Mouse (Mus musculus) embryonic facial prominence, embryonic 12.5 days (tissue): ENCODE results near the gene Cnbd2. TPM values are rescaled to one million over a fixed set of nuclear protein-coding genes. Genes with fewer than 3 reads are reported as not detected.

ENCODE experiments used
- ATAC-seq: fragments of 200-750 bp; cut with Nextera tagmentation; 2 replicates; pipeline ENCODE4 v1.8.0; 2017; ENCODE audit not compliant: insufficient number of reproducible peaks, insufficient read depth, low FRiP score, low TSS enrichment
- H3K27ac ChIP-seq: fragments of 300-500 bp; sonication (generic); 2 replicates; pipeline ENCODE4 v1.5.1; 2016; ENCODE audit warnings: mild to moderate bottlenecking
- H3K27me3 ChIP-seq: fragments of 300-500 bp; sonication (generic); 2 replicates; pipeline ENCODE4 v1.6.1; 2016; ENCODE audit warnings: mild to moderate bottlenecking, moderate library complexity
- H3K36me3 ChIP-seq: fragments of 300-500 bp; sonication (generic); 2 replicates; pipeline ENCODE4 v1.6.1; 2016; ENCODE audit warnings: mild to moderate bottlenecking
- H3K4me1 ChIP-seq: fragments of 300-500 bp; sonication (generic); 2 replicates; pipeline ENCODE4 v1.6.1; 2016
- H3K4me2 ChIP-seq: fragments of 300-500 bp; sonication (generic); replicated peaks from 2 replicates; pipeline ENCODE4 v1.6.1; 2016; ENCODE audit warnings: mild to moderate bottlenecking, moderate library complexity
- H3K4me3 ChIP-seq: fragments of 300-500 bp; sonication (generic); 2 replicates; pipeline ENCODE4 v1.5.1; 2016; ENCODE audit warnings: mild to moderate bottlenecking
- H3K9ac ChIP-seq: fragments of 300-500 bp; sonication (generic); 2 replicates; pipeline ENCODE4 v1.6.1; 2016; ENCODE audit warnings: mild to moderate bottlenecking, moderate library complexity
- H3K9me3 ChIP-seq: fragments of 300-500 bp; sonication (generic); 2 replicates; pipeline ENCODE4 v1.6.1; 2016; ENCODE audit warnings: mild to moderate bottlenecking, moderate library complexity
- WGBS: fragments of 180-500 bp; shearing (Covaris S2); methylation state at CpG from one replicate; pipeline ENCODE4 v1.1.7; 2016; 5-methylcytosine and 5-hydroxymethylcytosine counted together
- polyA plus RNA-seq: library from polyadenylated mRNA; unstranded; fragments of >200 nt; fragmentation: Nextera tagmentation; extraction: Ambion mirVana; gene quantifications from 2 replicates; pipeline ENCODE4 v1.2.1, GENCODE M21; 2016

Gene Cnbd2
- polyA plus RNA-seq, 1 experiment from 2014 or later = 5.1 TPM

DNA sequence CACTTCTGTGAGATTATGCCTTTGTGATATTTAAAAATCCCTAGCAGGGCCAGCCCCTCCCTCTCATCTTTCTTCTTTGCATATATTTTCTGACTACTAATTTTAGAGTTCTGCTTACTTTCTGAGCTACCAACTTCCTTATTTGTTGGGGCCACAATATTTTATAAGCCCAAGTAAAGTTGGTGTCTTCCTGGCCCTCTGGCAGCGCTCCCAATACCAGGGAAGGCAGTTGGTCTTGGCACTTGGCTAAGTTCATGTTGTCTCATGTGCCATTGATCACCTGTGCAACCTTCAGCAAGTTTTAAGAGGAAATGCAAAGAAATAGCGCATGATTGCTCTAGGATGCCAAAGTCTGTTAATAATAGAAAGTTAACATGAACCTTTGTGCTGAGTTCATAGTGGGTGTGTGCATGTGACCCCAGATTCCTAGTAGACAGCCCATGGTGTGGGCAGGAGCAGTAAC lies 16.5 kb upstream of the Cnbd2 start:
- Histone ChIP-seq H3K36me3 (peaks cover 71% of the 10 kb centered on the region), H3K4me1 (no peaks in the 10 kb centered on the region; the same call in 1 of the 2 replicates), H3K27ac (no peak overlapping the region), H3K4me3 (no peak overlapping the region), H3K9me3 (no peaks in the 10 kb centered on the region), H3K27me3 (no peaks in the 10 kb centered on the region), H3K4me2 (no peak overlapping the region), H3K9ac (no peak overlapping the region)
- ATAC-seq = no peak
- WGBS = 95% methylated on average over 2 of the region's 2 CpGs

DNA sequence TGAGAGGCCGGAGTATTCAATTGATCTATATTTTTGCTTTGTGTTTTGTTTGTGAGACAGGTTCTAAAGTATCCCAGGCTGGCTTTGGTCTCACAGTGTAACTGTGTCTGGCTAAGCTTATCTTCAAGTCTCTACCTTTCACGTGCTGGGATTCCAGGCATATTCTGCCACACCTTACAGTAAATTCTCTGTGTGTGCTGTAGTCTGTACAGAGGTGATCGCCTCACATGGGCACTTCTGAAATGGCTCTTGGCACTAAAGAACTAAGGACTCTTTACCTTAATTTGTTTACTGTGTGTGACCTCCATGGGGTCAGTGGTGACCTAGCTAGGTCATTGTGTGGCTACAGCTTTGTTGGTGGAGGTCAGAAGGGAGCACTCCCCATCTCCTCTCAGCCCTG lies 15.9 kb upstream of the Cnbd2 start:
- Histone ChIP-seq H3K9me3 (no peaks in the 10 kb centered on the region), H3K4me3 (no peak overlapping the region), H3K4me2 (no peak overlapping the region), H3K9ac (no peak overlapping the region), H3K36me3 (peaks cover 71% of the 10 kb centered on the region), H3K27ac (no peak overlapping the region), H3K4me1 (no peaks in the 10 kb centered on the region; the same call in 1 of the 2 replicates), H3K27me3 (no peaks in the 10 kb centered on the region)
- 90% methylated on average over 3 of the region's 3 CpGs for WGBS
- no peak for ATAC-seq

- H3K27me3 ChIP-seq = no peaks in the 10 kb centered on the region
- H3K36me3 ChIP-seq = peaks cover 79% of the 10 kb centered on the region
- no peaks in the 10 kb centered on the region; the same call in 1 of the 2 replicates for H3K4me1 ChIP-seq
- 0 out of 2 replicates have a peak overlapping the region, but pooled peaks have one; percentile 19 for H3K9ac ChIP-seq
- no peak overlapping the region for H3K4me2 ChIP-seq
- H3K4me3 ChIP-seq = no peak overlapping the region
- no peak overlapping the region for H3K27ac ChIP-seq
- 76% methylated on average over 3 of the region's 3 CpGs for WGBS
- H3K9me3 ChIP-seq = no peaks in the 10 kb centered on the region
- peak; percentile 73; the same call in 1 of the 2 replicates for ATAC-seq
These were observed 14.4 kb upstream of the Cnbd2 start for GRCm38 (mm10) chr2:156297653-156298052.

- Histone ChIP-seq H3K4me3 (no peak overlapping the region), H3K27ac (no peak overlapping the region), H3K4me2 (no peak overlapping the region), H3K9me3 (no peaks in the 10 kb centered on the region), H3K9ac (no peak overlapping the region), H3K36me3 (peaks cover 77% of the 10 kb centered on the region), H3K4me1 (no peaks in the 10 kb centered on the region; the same call in 1 of the 2 replicates), H3K27me3 (no peaks in the 10 kb centered on the region)
- ATAC-seq = no peak
- 90% methylated on average over 7 of the region's 7 CpGs for WGBS
These were observed 13.6 kb upstream of the Cnbd2 start for GRCm38 (mm10) chr2:156298458-156298857.

- Histone ChIP-seq H3K9ac (no peak overlapping the region), H3K9me3 (no peaks in the 10 kb centered on the region), H3K36me3 (peaks cover 66% of the 10 kb centered on the region), H3K27me3 (no peaks in the 10 kb centered on the region), H3K4me2 (no peak overlapping the region), H3K27ac (no peak overlapping the region), H3K4me3 (no peak overlapping the region), H3K4me1 (no peaks in the 10 kb centered on the region; the same call in 1 of the 2 replicates)
- no peak for ATAC-seq
- WGBS = 90% methylated on average over 4 of the region's 4 CpGs
These were observed 10.0 kb upstream of the Cnbd2 start for GRCm38 (mm10) chr2:156302063-156302462.

GRCm38 (mm10) chr2:156304351-156304750 lies 7.7 kb upstream of the Cnbd2 start:
- Histone ChIP-seq H3K9ac (no peak overlapping the region), H3K9me3 (no peaks in the 10 kb centered on the region), H3K4me2 (no peak overlapping the region), H3K36me3 (peaks cover 55% of the 10 kb centered on the region), H3K27ac (no peak overlapping the region), H3K4me3 (no peak overlapping the region), H3K27me3 (no peaks in the 10 kb centered on the region), H3K4me1 (no peaks in the 10 kb centered on the region)
- ATAC-seq = no peak
- 92% methylated on average over 4 of the region's 4 CpGs for WGBS

DNA sequence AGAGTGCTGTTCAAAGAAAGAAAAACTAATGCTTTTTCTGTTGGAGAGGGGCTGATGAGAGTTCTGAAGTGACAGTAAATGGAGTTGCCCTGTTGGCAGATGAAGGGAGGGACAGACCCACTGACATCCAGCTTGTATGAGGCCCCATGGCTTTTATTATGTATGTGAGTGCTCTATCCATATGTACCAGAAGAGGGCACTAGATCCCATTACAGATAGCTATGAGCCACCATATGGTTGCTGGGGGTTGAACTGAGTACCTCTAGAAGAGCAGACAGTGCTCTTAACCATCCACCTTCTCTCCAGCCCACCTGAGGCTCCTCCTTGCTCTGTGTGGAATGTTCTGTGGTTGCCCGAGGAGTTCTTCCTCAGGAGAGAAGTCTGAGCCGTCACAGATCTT lies 6.3 kb upstream of the Cnbd2 start:
- WGBS = 78% methylated on average over 2 of the region's 2 CpGs
- peaks cover 50% of the 10 kb centered on the region for H3K36me3 ChIP-seq
- ATAC-seq = no peak

DNA sequence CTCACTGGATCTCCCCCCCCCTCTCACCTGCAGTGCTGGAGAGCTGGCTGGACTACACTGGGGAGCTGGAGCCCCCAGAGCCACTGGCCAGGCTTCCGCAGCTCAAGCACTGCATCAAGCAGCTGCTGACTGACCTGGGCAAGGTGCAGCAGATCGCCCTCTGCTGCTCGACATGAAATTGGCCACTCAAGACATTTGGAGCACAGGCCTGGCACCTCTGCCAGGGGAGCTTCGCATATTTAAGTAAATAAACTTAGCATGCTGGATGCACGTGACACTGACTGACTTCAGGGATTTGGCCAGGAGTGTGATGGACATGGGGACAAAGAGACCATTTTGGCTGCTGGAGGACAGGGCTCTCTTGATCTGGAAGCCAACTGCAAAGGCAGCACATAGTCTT lies 4.8 kb upstream of the Cnbd2 start:
- H3K36me3 ChIP-seq = peaks cover 38% of the 10 kb centered on the region
- no peak overlapping the region for H3K4me2 ChIP-seq
- H3K4me3 ChIP-seq = no peak overlapping the region
- no peaks in the 10 kb centered on the region for H3K9me3 ChIP-seq
- no peak for ATAC-seq
- peaks cover 6% of the 10 kb centered on the region; the same call in 1 of the 2 replicates for H3K4me1 ChIP-seq
- H3K27ac ChIP-seq = no peak overlapping the region
- H3K27me3 ChIP-seq = no peaks in the 10 kb centered on the region
- H3K9ac ChIP-seq = no peak overlapping the region
- WGBS = 59% methylated on average over 5 of the region's 5 CpGs

More for the DNA sequence above, 6.3 kb upstream of the Cnbd2 start:
- H3K4me3 ChIP-seq = no peak overlapping the region
- H3K9ac ChIP-seq = no peak overlapping the region
- no peaks in the 10 kb centered on the region for H3K9me3 ChIP-seq
- H3K4me2 ChIP-seq = no peak overlapping the region
- H3K4me1 ChIP-seq = no peaks in the 10 kb centered on the region
- no peak overlapping the region for H3K27ac ChIP-seq
- no peaks in the 10 kb centered on the region for H3K27me3 ChIP-seq

DNA sequence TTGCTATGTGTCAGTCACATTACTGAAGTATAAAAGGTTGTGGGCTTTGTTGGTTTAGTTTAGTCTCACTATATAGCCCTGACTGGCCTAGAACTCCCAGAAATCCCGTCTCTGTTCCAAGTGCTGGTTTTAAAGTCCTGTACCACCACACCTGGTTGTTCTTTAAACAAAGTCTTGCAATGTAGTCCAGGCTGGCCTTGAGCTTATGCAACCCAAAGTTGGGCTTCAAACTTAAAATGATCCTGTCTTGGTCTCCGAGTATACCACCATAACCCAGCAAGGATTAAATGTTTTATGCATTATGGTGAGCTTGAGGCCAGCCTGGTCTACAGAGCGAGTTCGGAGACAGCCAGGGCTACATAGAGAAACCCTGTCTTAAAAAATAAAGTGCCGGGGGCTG lies 2.2 kb upstream of the Cnbd2 start:
- H3K9ac ChIP-seq = no peak overlapping the region
- H3K4me3 ChIP-seq = no peak overlapping the region
- no peaks in the 10 kb centered on the region for H3K27me3 ChIP-seq
- peaks cover 10% of the 10 kb centered on the region for H3K4me1 ChIP-seq
- H3K4me2 ChIP-seq = no peak overlapping the region
- peaks cover 17% of the 10 kb centered on the region for H3K36me3 ChIP-seq
- no peak for ATAC-seq
- H3K9me3 ChIP-seq = no peaks in the 10 kb centered on the region
- whole genome bisulfite sequencing = 96% methylated on average over 5 of the region's 5 CpGs
- no peak overlapping the region for H3K27ac ChIP-seq

DNA sequence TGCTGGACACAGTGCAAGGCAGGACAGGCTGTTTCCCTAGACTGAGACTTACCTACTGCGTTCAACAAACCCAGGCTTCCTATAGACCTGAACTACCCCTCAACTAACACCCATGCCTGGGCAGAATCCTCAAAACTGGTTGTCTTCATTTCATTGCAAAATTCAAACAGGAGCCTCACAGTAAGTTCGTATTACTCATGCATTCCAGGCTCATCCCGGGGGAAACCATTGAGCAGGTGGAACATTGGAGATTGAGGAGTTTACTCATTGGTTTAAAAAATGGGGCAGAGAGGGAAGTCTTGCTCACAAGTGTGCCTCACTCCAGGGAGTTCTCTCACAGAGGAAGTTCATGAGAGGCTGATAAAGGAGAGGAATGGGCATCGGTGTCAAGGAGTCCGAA lies 1.6 kb upstream of the Cnbd2 start:
- H3K4me1 ChIP-seq = peaks cover 10% of the 10 kb centered on the region
- H3K27ac ChIP-seq = no peak overlapping the region
- no peak overlapping the region for H3K4me3 ChIP-seq
- H3K27me3 ChIP-seq = no peaks in the 10 kb centered on the region
- 88% methylated on average over 5 of the region's 5 CpGs for WGBS
- no peaks in the 10 kb centered on the region for H3K9me3 ChIP-seq
- H3K36me3 ChIP-seq = peaks cover 14% of the 10 kb centered on the region
- H3K9ac ChIP-seq = no peak overlapping the region
- ATAC-seq = no peak
- H3K4me2 ChIP-seq = no peak overlapping the region

- 91% methylated on average over 5 of the region's 5 CpGs for WGBS
- peaks cover 14% of the 10 kb centered on the region for H3K36me3 ChIP-seq
- H3K9me3 ChIP-seq = no peaks in the 10 kb centered on the region
- peak overlapping the region; percentile 89; the same call in 1 of the 2 replicates for H3K4me3 ChIP-seq
- H3K9ac ChIP-seq = no peak overlapping the region
- peaks cover 10% of the 10 kb centered on the region for H3K4me1 ChIP-seq
- H3K27me3 ChIP-seq = no peaks in the 10 kb centered on the region
- H3K4me2 ChIP-seq = peak overlapping the region; percentile 82
- no peak for ATAC-seq
- no peak overlapping the region for H3K27ac ChIP-seq
These were observed 1.2 kb upstream of the Cnbd2 start for GRCm38 (mm10) chr2:156310945-156311344.

GRCm38 (mm10) chr2:156311441-156311840 lies 658 bp upstream of the Cnbd2 start:
- no peak for ATAC-seq
- WGBS = 25% methylated on average over 8 of the region's 8 CpGs
- H3K27ac ChIP-seq = peak overlapping the region; percentile 96
- H3K9ac ChIP-seq = peak overlapping the region; percentile 95
- no peaks in the 10 kb centered on the region for H3K9me3 ChIP-seq
- H3K4me1 ChIP-seq = peaks cover 10% of the 10 kb centered on the region
- peak overlapping the region; percentile 89 for H3K4me3 ChIP-seq
- H3K27me3 ChIP-seq = no peaks in the 10 kb centered on the region
- peaks cover 14% of the 10 kb centered on the region for H3K36me3 ChIP-seq
- peak overlapping the region; percentile 82 for H3K4me2 ChIP-seq
